Mouse (Mus musculus): ENCODE measurements around the gene Spg20.

Gene Spg20

DNA sequence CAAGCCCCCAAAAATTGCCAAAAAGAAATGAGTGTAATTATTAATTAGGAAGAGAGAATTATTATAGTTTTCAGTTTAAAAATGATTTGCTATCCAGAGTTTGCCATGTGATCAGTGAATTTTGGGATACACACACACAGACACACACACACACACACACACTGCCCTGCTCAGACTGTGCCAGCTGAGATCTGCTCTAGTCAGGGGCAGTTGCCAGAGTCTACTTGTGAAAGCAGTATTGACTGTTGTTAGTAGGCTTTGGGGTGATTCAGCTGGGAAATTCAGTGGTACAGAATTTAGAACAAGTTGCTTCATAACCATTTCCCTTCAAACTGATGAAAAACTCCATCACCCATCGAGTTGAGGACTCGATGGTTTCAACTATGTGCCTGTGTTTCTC lies 35.2 kb downstream of the Spg20 start:
- DNase-seq (ENCODE audit: low read depth, low spot score): no peak

GRCm38 (mm10) chr3:55148091-55148490 lies 36.2 kb downstream of the Spg20 start:
- no peak for DNase-seq (ENCODE audit: low read depth, low spot score)

GRCm38 (mm10) chr3:55151656-55152433 lies 39.9 kb downstream of the Spg20 start:
- no peak for DNase-seq (ENCODE audit: low read depth, low spot score)

DNA sequence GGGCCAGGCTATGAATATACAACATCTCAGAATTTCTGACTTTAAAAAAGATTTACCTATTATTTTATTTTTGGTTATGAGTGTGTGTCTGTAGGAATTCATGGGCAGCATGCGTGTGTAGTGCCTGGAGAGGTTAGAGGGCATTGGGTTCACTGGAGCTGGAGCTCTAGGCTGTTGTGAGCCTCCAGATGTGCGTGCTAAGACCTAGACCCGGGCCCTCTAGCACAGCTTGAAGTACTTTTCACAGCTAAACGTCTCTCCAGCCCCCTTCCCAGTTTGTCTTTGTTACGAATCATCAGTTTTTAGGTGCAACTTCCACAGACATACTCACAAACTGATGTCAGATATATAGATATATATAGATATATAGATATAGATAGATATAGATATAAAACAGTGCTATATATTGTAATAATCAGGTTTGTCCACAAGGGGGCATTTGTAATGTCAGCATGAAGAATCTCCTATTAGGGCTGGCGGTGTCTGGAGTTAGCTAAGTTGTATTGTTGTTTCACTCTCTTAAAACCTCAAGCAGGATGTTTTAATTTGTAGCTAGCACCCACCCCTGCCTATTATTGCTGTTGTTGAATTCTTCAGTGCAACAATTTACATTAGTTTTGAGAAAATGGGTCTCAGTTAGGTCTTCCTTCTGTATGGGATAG lies 40.9 kb downstream of the Spg20 start:
- no peak for DNase-seq (ENCODE audit: low read depth, low spot score)

GRCm38 (mm10) chr3:55154163-55154562 lies 42.3 kb downstream of the Spg20 start:
- no peak for DNase-seq (ENCODE audit: low read depth, low spot score)

DNA sequence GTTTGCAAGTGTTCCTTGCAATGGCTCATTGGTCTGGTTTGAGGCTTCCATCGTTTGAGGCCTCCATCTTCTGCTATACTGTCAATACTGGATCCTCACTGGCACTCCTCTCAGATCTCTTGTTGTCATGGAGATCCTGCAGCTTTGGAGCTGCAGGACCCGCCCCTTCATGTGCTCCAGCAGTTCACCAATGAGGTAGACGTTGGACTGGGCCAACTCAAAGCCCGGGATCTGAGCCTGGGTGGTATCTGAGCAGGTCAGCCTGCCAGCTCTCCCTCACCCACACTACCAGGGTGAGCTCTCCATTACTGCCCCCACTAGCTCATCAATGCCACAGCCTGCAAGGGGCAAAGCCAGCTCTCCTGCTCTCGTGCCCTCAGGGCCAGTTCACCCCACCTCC lies 45.5 kb downstream of the Spg20 start:
- no peak for DNase-seq (ENCODE audit: low read depth, low spot score)

- DNase-seq (ENCODE audit: low read depth, low spot score): no peak
Measured at GRCm38 (mm10) chr3:55161144-55161543, 49.2 kb downstream of the Spg20 start.

GRCm38 (mm10) chr3:55163510-55163909 lies 51.6 kb downstream of the Spg20 start:
- no peak for DNase-seq (ENCODE audit: low read depth, low spot score)

DNA sequence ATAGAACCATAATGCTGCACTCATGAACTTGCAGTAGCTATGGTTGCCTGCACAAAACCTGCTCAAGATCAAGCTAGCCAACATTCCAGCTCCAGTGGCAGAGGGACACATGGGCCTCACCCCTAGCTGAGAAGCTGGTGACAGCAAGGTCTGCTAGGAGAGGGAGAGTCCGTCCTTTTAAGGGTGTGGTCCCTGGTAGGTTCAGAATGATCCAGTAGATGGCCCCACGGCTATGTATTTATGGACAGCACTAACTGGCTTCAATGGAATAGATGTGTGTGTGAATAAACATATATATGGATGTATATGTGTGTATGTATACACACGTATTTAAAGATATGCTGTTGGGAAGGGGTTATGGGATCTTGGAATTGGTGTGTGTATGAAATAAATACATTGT lies 60.6 kb downstream of the Spg20 start:
- no peak for DNase-seq (ENCODE audit: low read depth, low spot score)

GRCm38 (mm10) chr3:55177271-55177670 lies 65.4 kb downstream of the Spg20 start:
- DNase-seq (ENCODE audit: low read depth, low spot score): no peak

DNA sequence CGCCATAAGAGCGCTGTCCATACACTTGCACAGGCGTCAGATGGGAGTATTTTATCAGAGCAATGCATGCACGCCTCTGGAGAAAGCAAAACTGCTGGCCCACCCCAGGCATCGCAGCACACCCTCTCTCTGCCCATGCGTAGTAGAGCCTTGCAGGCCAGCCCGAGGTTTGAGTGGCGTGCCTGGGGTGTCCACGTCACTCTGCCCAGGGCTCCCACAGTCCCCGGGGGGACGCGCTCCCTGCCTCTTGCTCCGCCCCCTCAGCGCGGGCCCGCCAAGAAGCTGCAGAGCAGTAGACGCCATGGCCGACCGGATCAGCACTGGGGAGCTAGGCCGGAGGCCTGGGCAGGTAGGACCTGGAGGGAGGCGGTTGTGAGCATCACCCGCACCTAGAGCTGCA lies 69.9 kb downstream of the Spg20 start, which contains the start of gene Sohlh2:
Gene Sohlh2 (plus strand): TSS at position 263 of the 400 bp plus-strand sequence.
- no peak for DNase-seq (ENCODE audit: low read depth, low spot score)
